Mouse (Mus musculus) heart, postnatal 0 days (tissue): Measurements from ENCODE around the gene Tenm3.

Source experiments
- CTCF ChIP-seq: IDR thresholded peaks from 2 replicates; pipeline ENCODE4 v1.5.1; 2016; ENCODE audit warnings: antibody characterized with exemption, control low read depth, low read depth
- EP300 ChIP-seq: IDR thresholded peaks from 2 replicates; pipeline ENCODE4 v1.6.1; 2016; ENCODE audit warnings: antibody characterized with exemption, low read depth

GRCm38 (mm10) chr8:48733731-48734130 is 110.0 kb downstream of the Tenm3 start:
- TF ChIP-seq CTCF (no peak), EP300 (no peak)
